Mouse (Mus musculus): Measurements from ENCODE around the gene Esrrg.

DNA sequence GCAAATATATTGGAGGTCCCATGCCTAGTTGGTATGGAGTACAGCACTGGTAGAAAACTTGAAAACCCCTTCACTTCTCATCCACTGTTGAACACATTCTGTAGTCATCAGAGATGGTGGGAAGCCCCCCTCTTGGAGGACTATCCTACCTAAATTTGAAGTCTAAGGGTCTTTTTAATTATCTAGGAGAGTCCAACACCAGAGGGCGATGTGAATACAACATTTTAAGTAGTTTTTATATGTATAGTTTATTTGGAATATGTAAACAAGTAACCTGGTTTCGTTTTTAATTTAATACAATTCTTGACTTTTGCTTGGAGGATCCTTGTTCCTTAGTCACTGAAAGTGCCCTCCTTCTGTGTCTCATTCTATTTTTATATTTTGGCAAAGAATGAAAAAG, 372.4 kb downstream of the Esrrg start:
- TF ChIP-seq TAL1 (IDR thresholded peaks at IDR 0.05; ENCODE audit: low read length) (no peak), GATA1 (IDR thresholded peaks at IDR 0.05; ENCODE audit: low read length) (no peak)
